Mouse (Mus musculus) midbrain, embryonic 15.5 days (tissue): ENCODE measurements at regions not wholly inside any gene's neighbourhood (a gene's known extent, or its start where the extent isn't known, plus 50 kb on each side); places are given as distances from the start of the nearest gene placed in this dataset.

Experiments used
- ATAC-seq: fragments of 200-750 bp; cut with Nextera tagmentation; replicated peaks from 2 replicates; pipeline ENCODE4 v1.8.0; 2017; ENCODE audit warnings: moderate TSS enrichment
- H3K27ac ChIP-seq: fragments of 300-500 bp; sonication (generic); 2 replicates; pipeline ENCODE4 v1.5.1; 2015; ENCODE audit warnings: mild to moderate bottlenecking, inconsistent platforms
- H3K27me3 ChIP-seq: fragments of 300-500 bp; sonication (generic); replicated peaks from 2 replicates; pipeline ENCODE4 v1.6.1; 2015; ENCODE audit warnings: inconsistent platforms
- H3K36me3 ChIP-seq: fragments of 300-500 bp; sonication (generic); replicated peaks from 2 replicates; pipeline ENCODE4 v1.6.1; 2015; ENCODE audit warnings: inconsistent platforms
- H3K4me1 ChIP-seq: fragments of 300-500 bp; sonication (generic); 2 replicates; pipeline ENCODE4 v1.6.1; 2015; ENCODE audit warnings: inconsistent platforms
- H3K4me2 ChIP-seq: fragments of 300-500 bp; sonication (generic); 2 replicates; pipeline ENCODE4 v1.6.1; 2015; ENCODE audit warnings: inconsistent platforms, mild to moderate bottlenecking, moderate library complexity
- H3K4me3 ChIP-seq: fragments of 300-500 bp; sonication (generic); 2 replicates; pipeline ENCODE4 v1.5.1; 2015; ENCODE audit warnings: mild to moderate bottlenecking, inconsistent platforms
- H3K9ac ChIP-seq: fragments of 300-500 bp; sonication (generic); 2 replicates; pipeline ENCODE4 v1.6.1; 2015; ENCODE audit warnings: mild to moderate bottlenecking, inconsistent platforms
- H3K9me3 ChIP-seq: fragments of 300-500 bp; sonication (generic); 2 replicates; pipeline ENCODE4 v1.6.1; 2016; ENCODE audit warnings: inconsistent platforms
- WGBS: fragments of 180-500 bp; shearing (Covaris S2); methylation state at CpG from one replicate; pipeline ENCODE4 v1.1.7; 2015; ENCODE audit warnings: mixed read lengths; 5-methylcytosine and 5-hydroxymethylcytosine counted together

DNA sequence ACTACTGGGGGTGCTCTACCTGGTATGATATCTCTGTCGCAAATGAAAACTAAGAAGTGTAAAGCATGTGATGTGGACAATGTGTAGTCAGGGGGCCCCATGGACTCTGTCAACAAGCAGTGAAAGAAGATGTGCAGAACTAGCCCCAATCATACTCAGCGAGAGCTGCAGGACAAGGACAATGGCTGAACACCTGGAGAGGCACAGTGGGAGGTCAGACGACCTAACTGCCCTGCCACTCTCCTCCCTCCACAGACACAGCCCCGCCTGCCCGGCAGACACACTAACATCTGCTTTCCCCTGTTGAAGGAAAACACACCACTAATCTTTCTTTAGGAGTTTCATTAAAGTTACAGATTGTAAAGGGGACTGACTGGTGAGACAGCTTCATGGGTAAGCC lies 675.1 kb downstream of the Epm2a start:
- no peak overlapping the region for H3K4me3 ChIP-seq
- H3K4me1 ChIP-seq = no peaks in the 10 kb centered on the region
- H3K9me3 ChIP-seq = no peaks in the 10 kb centered on the region
- no peak overlapping the region for H3K4me2 ChIP-seq
- no peaks in the 10 kb centered on the region for H3K27me3 ChIP-seq
- H3K36me3 ChIP-seq = no peaks in the 10 kb centered on the region
- no peak overlapping the region for H3K9ac ChIP-seq
- no peak for ATAC-seq
- 29% methylated on average over 5 of the region's 5 CpGs for WGBS
- no peak overlapping the region for H3K27ac ChIP-seq

- no peak overlapping the region for H3K27ac ChIP-seq
- WGBS = 74% methylated on average over 14 of the region's 14 CpGs
- H3K9me3 ChIP-seq = no peaks in the 10 kb centered on the region
- H3K4me1 ChIP-seq = no peaks in the 10 kb centered on the region
- H3K9ac ChIP-seq = no peak overlapping the region
- no peaks in the 10 kb centered on the region for H3K36me3 ChIP-seq
- no peak overlapping the region for H3K4me3 ChIP-seq
- H3K27me3 ChIP-seq = no peaks in the 10 kb centered on the region
- ATAC-seq = no peak
- H3K4me2 ChIP-seq = no peak overlapping the region
Measured at GRCm38 (mm10) chr10:12019159-12019779, 676.1 kb downstream of the Epm2a start.

- Histone ChIP-seq H3K9me3 (no peaks in the 10 kb centered on the region), H3K4me1 (no peaks in the 10 kb centered on the region), H3K27ac (no peak overlapping the region), H3K4me3 (no peak overlapping the region), H3K4me2 (no peak overlapping the region), H3K27me3 (no peaks in the 10 kb centered on the region), H3K9ac (no peak overlapping the region), H3K36me3 (no peaks in the 10 kb centered on the region)
- 89% methylated on average over 4 of the region's 4 CpGs for WGBS
- ATAC-seq = no peak
Measured at GRCm38 (mm10) chr10:12020576-12020975, 677.4 kb downstream of the Epm2a start.

DNA sequence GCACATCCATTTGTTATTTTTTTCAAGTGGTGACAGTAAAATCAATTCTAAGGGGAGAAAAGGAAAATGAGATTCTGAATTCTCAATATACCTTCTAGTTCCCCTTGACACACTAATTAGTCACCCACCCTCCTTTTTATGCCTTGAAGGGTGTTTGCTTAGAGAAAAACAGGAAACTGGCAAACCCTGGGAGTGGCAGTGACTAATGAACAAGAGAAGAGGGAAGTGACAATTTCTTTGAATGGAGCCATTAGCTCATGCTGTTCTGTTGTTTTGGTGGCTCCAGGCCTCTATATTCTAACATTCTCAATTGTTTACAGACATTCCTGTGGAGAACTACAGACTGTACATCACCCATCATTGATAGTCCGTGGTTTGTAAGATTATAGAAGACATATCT lies 692.0 kb downstream of the Epm2a start:
- no peak overlapping the region for H3K9ac ChIP-seq
- no peaks in the 10 kb centered on the region for H3K4me1 ChIP-seq
- ATAC-seq = no peak
- no peak overlapping the region for H3K4me2 ChIP-seq
- no peaks in the 10 kb centered on the region for H3K36me3 ChIP-seq
- no peaks in the 10 kb centered on the region for H3K9me3 ChIP-seq
- WGBS = 65% methylated on average over 1 of the region's 1 CpGs
- no peaks in the 10 kb centered on the region for H3K27me3 ChIP-seq
- H3K27ac ChIP-seq = no peak overlapping the region
- no peak overlapping the region for H3K4me3 ChIP-seq

GRCm38 (mm10) chr10:12045937-12046336 lies 702.7 kb downstream of the Epm2a start:
- Histone ChIP-seq H3K36me3 (no peaks in the 10 kb centered on the region), H3K9me3 (no peaks in the 10 kb centered on the region), H3K4me3 (no peak overlapping the region), H3K27ac (no peak overlapping the region), H3K4me1 (no peaks in the 10 kb centered on the region), H3K9ac (no peak overlapping the region), H3K4me2 (no peak overlapping the region), H3K27me3 (no peaks in the 10 kb centered on the region)
- 61% methylated on average over 2 of the region's 2 CpGs for WGBS
- ATAC-seq = no peak

GRCm38 (mm10) chr10:12059728-12060127 lies 716.5 kb downstream of the Epm2a start:
- H3K9ac ChIP-seq = no peak overlapping the region
- H3K4me2 ChIP-seq = no peak overlapping the region
- no peaks in the 10 kb centered on the region for H3K27me3 ChIP-seq
- no peaks in the 10 kb centered on the region for H3K9me3 ChIP-seq
- no peaks in the 10 kb centered on the region for H3K36me3 ChIP-seq
- H3K4me1 ChIP-seq = no peaks in the 10 kb centered on the region
- WGBS = 88% methylated on average over 1 of the region's 1 CpGs
- no peak overlapping the region for H3K4me3 ChIP-seq
- H3K27ac ChIP-seq = no peak overlapping the region
- no peak for ATAC-seq

DNA sequence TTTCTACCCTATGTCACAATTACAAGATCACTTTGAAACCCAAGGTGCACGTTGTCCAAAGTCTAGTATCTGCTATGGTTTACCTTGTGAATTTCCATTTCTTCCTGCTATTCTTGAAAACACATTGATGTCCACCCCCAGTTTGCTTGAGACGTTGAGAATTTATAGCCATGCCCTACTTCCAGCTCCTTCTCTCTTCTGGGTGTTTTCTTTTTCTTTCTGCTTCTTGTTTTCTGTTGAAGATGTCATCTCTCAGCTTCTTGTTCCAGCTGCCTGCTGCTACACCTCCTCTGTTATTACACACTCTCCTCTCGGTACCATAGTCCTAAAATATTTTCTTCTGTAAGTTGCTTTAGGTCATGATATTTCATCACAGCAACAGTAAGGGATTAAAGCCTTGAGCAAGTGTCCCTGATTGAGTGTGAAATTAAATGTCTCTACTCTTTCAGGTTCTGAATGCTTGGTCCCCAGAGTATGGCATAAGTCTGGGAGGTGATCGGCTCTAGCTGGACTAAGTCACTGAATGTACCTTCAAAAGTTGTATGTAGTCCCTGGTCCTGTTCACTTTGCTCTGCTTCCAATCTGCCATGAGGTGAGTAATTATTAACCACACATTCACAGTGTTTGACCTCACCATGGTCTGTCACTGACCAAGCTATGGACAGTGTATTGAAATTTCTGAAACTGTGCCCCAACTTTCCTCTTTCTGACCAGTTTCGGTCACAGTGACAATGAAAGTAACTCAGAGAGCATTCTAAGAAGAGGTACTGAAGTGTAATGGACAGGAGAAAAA lies 718.1 kb downstream of the Epm2a start:
- no peak overlapping the region for H3K27ac ChIP-seq
- H3K4me1 ChIP-seq = no peaks in the 10 kb centered on the region
- H3K27me3 ChIP-seq = no peaks in the 10 kb centered on the region
- 89% methylated on average over 5 of the region's 5 CpGs for WGBS
- no peaks in the 10 kb centered on the region for H3K36me3 ChIP-seq
- H3K4me2 ChIP-seq = no peak overlapping the region
- H3K9me3 ChIP-seq = no peaks in the 10 kb centered on the region
- H3K4me3 ChIP-seq = no peak overlapping the region
- no peak overlapping the region for H3K9ac ChIP-seq
- ATAC-seq = no peak

GRCm38 (mm10) chr10:12062302-12062701 lies 719.1 kb downstream of the Epm2a start:
- H3K9ac ChIP-seq = no peak overlapping the region
- 76% methylated on average over 1 of the region's 1 CpGs for WGBS
- ATAC-seq = no peak
- no peaks in the 10 kb centered on the region for H3K9me3 ChIP-seq
- H3K4me2 ChIP-seq = no peak overlapping the region
- no peaks in the 10 kb centered on the region for H3K36me3 ChIP-seq
- H3K4me3 ChIP-seq = no peak overlapping the region
- H3K27ac ChIP-seq = no peak overlapping the region
- H3K27me3 ChIP-seq = no peaks in the 10 kb centered on the region
- H3K4me1 ChIP-seq = no peaks in the 10 kb centered on the region

- WGBS = 100% methylated on average over 1 of the region's 1 CpGs
Measured at GRCm38 (mm10) chr10:12083961-12084360, 740.8 kb downstream of the Epm2a start.

DNA sequence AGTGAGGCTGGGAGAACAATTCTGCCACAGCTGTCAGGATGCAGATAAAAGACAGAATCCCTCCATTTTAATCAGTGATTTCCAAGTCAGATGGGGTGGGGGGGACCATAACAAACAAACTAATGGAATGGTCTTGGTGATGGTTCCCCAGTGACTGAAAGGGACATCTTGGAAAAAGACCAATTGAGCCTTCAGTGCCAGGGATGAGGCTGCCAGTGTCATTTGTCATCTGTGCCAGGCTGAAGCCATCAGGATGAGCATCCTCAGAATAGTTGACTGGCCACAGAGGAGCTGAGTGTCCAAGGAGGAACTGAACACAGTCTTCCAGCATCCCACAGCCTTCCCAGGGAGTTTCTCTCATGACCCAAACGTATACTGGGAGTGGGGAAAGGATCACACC lies 749.3 kb downstream of the Epm2a start:
- no peaks in the 10 kb centered on the region for H3K36me3 ChIP-seq
- H3K27me3 ChIP-seq = no peaks in the 10 kb centered on the region
- H3K9ac ChIP-seq = no peak overlapping the region
- H3K9me3 ChIP-seq = no peaks in the 10 kb centered on the region
- no peak overlapping the region for H3K4me2 ChIP-seq
- H3K4me3 ChIP-seq = no peak overlapping the region
- H3K27ac ChIP-seq = no peak overlapping the region
- 64% methylated on average over 1 of the region's 1 CpGs for WGBS
- ATAC-seq = no peak
- H3K4me1 ChIP-seq = no peaks in the 10 kb centered on the region

More at GRCm38 (mm10) chr10:12083961-12084360, 740.8 kb downstream of the Epm2a start:
- H3K9me3 ChIP-seq = no peaks in the 10 kb centered on the region
- no peaks in the 10 kb centered on the region for H3K36me3 ChIP-seq
- no peak for ATAC-seq
- no peaks in the 10 kb centered on the region for H3K27me3 ChIP-seq
- H3K4me1 ChIP-seq = no peaks in the 10 kb centered on the region
- no peak overlapping the region for H3K27ac ChIP-seq
- no peak overlapping the region for H3K9ac ChIP-seq
- no peak overlapping the region for H3K4me3 ChIP-seq
- H3K4me2 ChIP-seq = no peak overlapping the region

DNA sequence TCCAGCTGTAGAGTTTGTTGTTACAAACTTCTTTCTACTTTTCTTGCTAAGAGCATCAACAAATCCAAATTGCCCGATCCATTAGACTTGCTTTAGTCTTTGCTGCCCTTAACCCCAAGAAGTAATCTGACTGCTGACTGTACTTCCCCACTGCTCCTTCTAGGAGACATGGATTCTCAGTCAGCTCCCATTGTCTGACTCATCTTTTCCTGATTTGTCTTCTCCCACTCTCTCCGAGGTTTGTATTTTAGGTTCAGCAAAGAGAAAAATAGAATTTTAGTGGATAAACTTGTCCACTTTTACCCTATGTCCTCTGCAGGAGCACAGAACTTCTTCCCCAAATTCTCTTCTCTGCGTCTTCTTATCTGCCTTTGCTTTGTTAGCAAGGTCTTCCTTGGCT lies 753.5 kb downstream of the Epm2a start:
- H3K4me3 ChIP-seq = no peak overlapping the region
- H3K4me1 ChIP-seq = no peaks in the 10 kb centered on the region
- H3K9me3 ChIP-seq = no peaks in the 10 kb centered on the region
- H3K9ac ChIP-seq = no peak overlapping the region
- no peak for ATAC-seq
- WGBS = 89% methylated on average over 3 of the region's 3 CpGs
- no peaks in the 10 kb centered on the region for H3K36me3 ChIP-seq
- no peak overlapping the region for H3K27ac ChIP-seq
- H3K27me3 ChIP-seq = no peaks in the 10 kb centered on the region
- H3K4me2 ChIP-seq = no peak overlapping the region

GRCm38 (mm10) chr10:12107001-12107418 lies 762.2 kb downstream of the Utrn start:
- no peaks in the 10 kb centered on the region for H3K27me3 ChIP-seq
- H3K4me1 ChIP-seq = no peaks in the 10 kb centered on the region
- H3K9ac ChIP-seq = no peak overlapping the region
- H3K9me3 ChIP-seq = no peaks in the 10 kb centered on the region
- no peak overlapping the region for H3K27ac ChIP-seq
- H3K4me2 ChIP-seq = no peak overlapping the region
- ATAC-seq = peak; percentile 83
- no peaks in the 10 kb centered on the region for H3K36me3 ChIP-seq
- no peak overlapping the region for H3K4me3 ChIP-seq

- H3K36me3 ChIP-seq = no peaks in the 10 kb centered on the region
- no peaks in the 10 kb centered on the region for H3K27me3 ChIP-seq
- no peak overlapping the region for H3K9ac ChIP-seq
- H3K4me1 ChIP-seq = 0 out of 2 replicates have a peak, but pooled peaks cover under 1% of the 10 kb centered on the region
- H3K4me3 ChIP-seq = no peak overlapping the region
- no peaks in the 10 kb centered on the region for H3K9me3 ChIP-seq
- ATAC-seq = no peak
- no peak overlapping the region for H3K27ac ChIP-seq
- 73% methylated on average over 1 of the region's 1 CpGs for WGBS
- H3K4me2 ChIP-seq = no peak overlapping the region
Measured at GRCm38 (mm10) chr10:12111720-12112119, 757.4 kb downstream of the Utrn start.
